Mouse (Mus musculus): ENCODE measurements around the gene Hephl1. TPM values are rescaled to one million over a fixed set of nuclear protein-coding genes. Genes with fewer than 3 reads are reported as not detected.

The Hephl1 gene
- total RNA-seq (2014; rRNA removed) (0.21 TPM in 1 of 2 replicates, not detected in the other), polyA plus RNA-seq (2015; fragmentation: Nextera tagmentation; extraction: Ambion mirVana) (not detected in 2 replicates)

- H3K4me1 ChIP-seq (ENCODE audit: insufficient read depth, low read length) = no peaks in the 10 kb centered on the region
- ATAC-seq = no peak
- no peaks in the 10 kb centered on the region for H3K9me3 ChIP-seq (ENCODE audit: low read length)
- H3K4me3 ChIP-seq (ENCODE audit: low read length) = no peak within 1 kb of the TSS
- no peak within 1 kb of the TSS for H3K4me2 ChIP-seq (ENCODE audit: low read depth, low read length)
- no peak within 1 kb of the TSS for H3K27ac ChIP-seq
- no peaks in the 10 kb centered on the region for H3K27me3 ChIP-seq (ENCODE audit: insufficient read depth, low read length)
- no peak within 1 kb of the TSS for H3K9ac ChIP-seq (replicated peaks; ENCODE audit: low read length)
- DNase-seq (ENCODE audit: low spot score) = no peak
- no peak for TF ChIP-seq CTCF (IDR thresholded peaks at IDR 0.05; ENCODE audit: low read depth)
- no peaks in the 10 kb centered on the region for H3K36me3 ChIP-seq (ENCODE audit: insufficient read depth, low read length)
- WGBS = 88% methylated on average over 5 of the region's 5 CpGs
Measured at GRCm38 (mm10) chr9:15112008-15112407, at the start of gene Hephl1. Gene Hephl1 (minus strand): TSS chr9:15112108.

DNA sequence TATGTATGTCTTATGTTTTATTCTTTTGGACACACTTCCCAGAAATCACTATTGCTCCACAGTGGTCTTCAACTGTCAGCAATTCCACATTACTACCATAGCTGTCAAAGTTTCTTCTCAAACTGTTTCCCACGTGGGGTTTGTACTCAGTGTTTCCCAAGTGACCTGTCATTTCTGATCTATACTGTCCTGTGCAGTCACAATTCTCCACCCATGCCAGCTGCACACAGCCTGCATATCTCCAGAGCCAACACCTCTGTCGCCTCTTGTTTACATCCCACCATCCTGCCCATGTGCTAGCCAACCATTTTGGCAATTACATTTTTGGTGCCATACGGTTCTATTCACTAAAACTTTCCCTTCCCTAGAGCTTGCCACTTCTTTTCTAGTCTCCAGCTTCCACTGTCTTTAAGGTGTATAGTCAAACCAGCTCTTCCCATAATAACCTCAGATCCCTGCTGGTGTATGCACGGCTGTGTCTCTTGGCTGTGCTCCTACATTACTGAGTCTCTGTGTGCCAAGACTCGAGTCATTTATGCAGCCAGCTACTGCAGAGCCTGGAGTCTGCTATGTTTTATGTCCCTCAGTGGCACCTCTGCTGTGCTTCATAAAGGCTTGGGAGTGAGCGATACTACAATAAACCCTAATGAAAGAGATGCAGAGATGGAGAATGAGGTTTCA is 37.5 kb upstream of the Hephl1 start:
- Histone ChIP-seq H3K4me3 (ENCODE audit: low read length) (no peak overlapping the region), H3K36me3 (ENCODE audit: insufficient read depth, low read length) (no peaks in the 10 kb centered on the region), H3K9me3 (ENCODE audit: low read length) (no peaks in the 10 kb centered on the region), H3K27me3 (ENCODE audit: insufficient read depth, low read length) (no peaks in the 10 kb centered on the region), H3K9ac (replicated peaks; ENCODE audit: low read length) (no peak overlapping the region), H3K4me2 (ENCODE audit: low read depth, low read length) (no peak overlapping the region), H3K27ac (no peak overlapping the region), H3K4me1 (ENCODE audit: insufficient read depth, low read length) (no peaks in the 10 kb centered on the region)
- no peak for TF ChIP-seq CTCF (IDR thresholded peaks at IDR 0.05; ENCODE audit: low read depth)
- DNase-seq (ENCODE audit: low spot score) (no peak), ATAC-seq (0 out of 2 replicates have a peak, but pooled peaks have one; percentile 29)
- WGBS = 59% methylated on average over 6 of the region's 6 CpGs

GRCm38 (mm10) chr9:15140546-15140945 is 28.6 kb upstream of the Hephl1 start:
- Histone ChIP-seq H3K4me2 (ENCODE audit: low read depth, low read length) (no peak overlapping the region), H3K36me3 (ENCODE audit: insufficient read depth, low read length) (no peaks in the 10 kb centered on the region), H3K4me3 (ENCODE audit: low read length) (no peak overlapping the region), H3K27ac (no peak overlapping the region), H3K9ac (replicated peaks; ENCODE audit: low read length) (no peak overlapping the region), H3K27me3 (ENCODE audit: insufficient read depth, low read length) (no peaks in the 10 kb centered on the region), H3K4me1 (ENCODE audit: insufficient read depth, low read length) (no peaks in the 10 kb centered on the region), H3K9me3 (ENCODE audit: low read length) (no peaks in the 10 kb centered on the region)
- no peak for TF ChIP-seq CTCF (IDR thresholded peaks at IDR 0.05; ENCODE audit: low read depth)
- 88% methylated on average over 1 of the region's 1 CpGs for WGBS
- DNase-seq (ENCODE audit: low spot score) (no peak), ATAC-seq (no peak)

DNA sequence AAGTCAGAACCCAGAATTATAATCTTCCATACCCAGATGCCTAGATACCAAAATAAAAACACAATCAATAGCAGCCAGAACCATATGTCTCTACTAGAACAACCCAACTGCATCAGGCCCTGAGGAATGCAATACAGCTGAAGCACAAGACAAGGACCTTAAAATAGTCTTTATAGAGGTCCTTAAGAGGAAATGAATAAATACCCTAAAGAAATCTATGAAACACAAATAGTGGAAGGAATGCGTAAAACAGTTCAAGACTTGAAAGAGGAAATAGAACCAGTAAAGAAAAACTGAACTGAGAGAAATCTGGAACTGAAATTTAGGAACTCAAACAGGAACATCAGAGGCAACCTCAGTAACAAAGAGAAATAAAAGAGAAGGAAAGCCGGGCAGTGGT is 14.0 kb upstream of the Hephl1 start:
- no peaks in the 10 kb centered on the region for H3K27me3 ChIP-seq (ENCODE audit: insufficient read depth, low read length)
- WGBS = 97% methylated on average over 2 of the region's 2 CpGs
- H3K4me2 ChIP-seq (ENCODE audit: low read depth, low read length) = no peak overlapping the region
- no peak for TF ChIP-seq CTCF (IDR thresholded peaks at IDR 0.05; ENCODE audit: low read depth)
- DNase-seq (ENCODE audit: low spot score) (no peak), ATAC-seq (no peak)
- no peak overlapping the region for H3K27ac ChIP-seq
- no peak overlapping the region for H3K4me3 ChIP-seq (ENCODE audit: low read length)
- H3K4me1 ChIP-seq (ENCODE audit: insufficient read depth, low read length) = no peaks in the 10 kb centered on the region
- H3K9me3 ChIP-seq (ENCODE audit: low read length) = no peaks in the 10 kb centered on the region
- no peaks in the 10 kb centered on the region for H3K36me3 ChIP-seq (ENCODE audit: insufficient read depth, low read length)
- no peak overlapping the region for H3K9ac ChIP-seq (replicated peaks; ENCODE audit: low read length)

DNA sequence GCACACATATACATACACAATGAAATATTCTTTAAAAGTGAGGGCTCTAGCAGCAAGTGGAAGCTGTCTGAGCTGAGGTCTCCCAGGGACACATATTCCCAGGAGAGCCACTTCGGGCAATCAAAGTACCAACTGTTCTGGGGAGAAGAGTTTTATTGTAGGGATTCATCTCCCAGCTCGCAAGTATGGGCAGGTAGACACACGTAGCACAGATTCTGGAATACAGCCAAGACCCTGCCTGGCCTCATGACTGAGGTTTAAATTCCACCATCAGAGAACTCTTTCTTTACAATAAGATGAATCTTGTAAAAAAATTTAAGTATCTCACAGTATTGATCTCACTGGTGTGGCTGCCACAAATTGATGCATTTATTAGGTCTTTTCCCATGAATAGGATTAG is 10.5 kb upstream of the Hephl1 start:
- H3K4me3 ChIP-seq (ENCODE audit: low read length) = no peak overlapping the region
- H3K9ac ChIP-seq (replicated peaks; ENCODE audit: low read length) = no peak overlapping the region
- no peak for TF ChIP-seq CTCF (IDR thresholded peaks at IDR 0.05; ENCODE audit: low read depth)
- no peak for ATAC-seq
- WGBS = 76% methylated on average over 3 of the region's 3 CpGs
- H3K9me3 ChIP-seq (ENCODE audit: low read length) = no peaks in the 10 kb centered on the region
- no peaks in the 10 kb centered on the region for H3K4me1 ChIP-seq (ENCODE audit: insufficient read depth, low read length)
- H3K4me2 ChIP-seq (ENCODE audit: low read depth, low read length) = no peak overlapping the region
- no peaks in the 10 kb centered on the region for H3K36me3 ChIP-seq (ENCODE audit: insufficient read depth, low read length)
- no peak overlapping the region for H3K27ac ChIP-seq
- DNase-seq (ENCODE audit: low spot score) = no peak
- no peaks in the 10 kb centered on the region for H3K27me3 ChIP-seq (ENCODE audit: insufficient read depth, low read length)

DNA sequence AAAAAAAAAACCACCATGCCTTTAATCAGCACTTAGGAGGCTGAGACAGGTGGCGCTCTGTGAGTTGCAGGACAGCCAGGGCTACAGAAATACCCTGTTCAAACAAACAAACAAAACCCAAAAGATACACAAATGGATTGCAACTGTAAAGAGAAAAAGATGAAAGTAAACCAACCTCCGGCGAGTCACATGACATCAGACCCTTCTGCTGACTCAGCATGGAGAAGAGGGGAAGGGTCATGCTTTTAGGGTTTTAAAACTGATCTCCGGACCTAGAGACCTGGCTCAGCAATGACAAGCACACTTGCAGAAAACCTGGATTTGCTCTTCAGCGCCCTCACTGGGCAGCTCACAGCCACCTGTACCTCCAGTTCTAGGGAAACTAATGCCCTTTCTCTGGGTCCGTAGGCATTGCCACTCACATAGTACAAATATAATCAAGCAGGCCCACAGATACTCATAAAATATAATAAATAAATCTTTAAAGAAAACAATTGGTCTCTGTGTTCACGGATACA is 9.0 kb upstream of the Hephl1 start:
- H3K27ac ChIP-seq = no peak overlapping the region
- H3K4me2 ChIP-seq (ENCODE audit: low read depth, low read length) = no peak overlapping the region
- H3K4me1 ChIP-seq (ENCODE audit: insufficient read depth, low read length) = no peaks in the 10 kb centered on the region
- TF ChIP-seq CTCF (IDR thresholded peaks at IDR 0.05; ENCODE audit: low read depth) = peak; percentile 40
- peak; percentile 13 for DNase-seq (ENCODE audit: low spot score)
- H3K4me3 ChIP-seq (ENCODE audit: low read length) = no peak overlapping the region
- no peaks in the 10 kb centered on the region for H3K9me3 ChIP-seq (ENCODE audit: low read length)
- no peak overlapping the region for H3K9ac ChIP-seq (replicated peaks; ENCODE audit: low read length)
- 59% methylated on average over 7 of the region's 7 CpGs for WGBS
- H3K36me3 ChIP-seq (ENCODE audit: insufficient read depth, low read length) = no peaks in the 10 kb centered on the region
- H3K27me3 ChIP-seq (ENCODE audit: insufficient read depth, low read length) = no peaks in the 10 kb centered on the region
- no peak for ATAC-seq

GRCm38 (mm10) chr9:15120209-15120608 is 8.3 kb upstream of the Hephl1 start:
- 63% methylated on average over 5 of the region's 5 CpGs for WGBS
- Histone ChIP-seq H3K9ac (replicated peaks; ENCODE audit: low read length) (no peak overlapping the region), H3K4me3 (ENCODE audit: low read length) (no peak overlapping the region), H3K27me3 (ENCODE audit: insufficient read depth, low read length) (no peaks in the 10 kb centered on the region), H3K4me1 (ENCODE audit: insufficient read depth, low read length) (no peaks in the 10 kb centered on the region), H3K9me3 (ENCODE audit: low read length) (no peaks in the 10 kb centered on the region), H3K4me2 (ENCODE audit: low read depth, low read length) (no peak overlapping the region), H3K36me3 (ENCODE audit: insufficient read depth, low read length) (no peaks in the 10 kb centered on the region), H3K27ac (no peak overlapping the region)
- no peak for TF ChIP-seq CTCF (IDR thresholded peaks at IDR 0.05; ENCODE audit: low read depth)
- no peak for ATAC-seq
- no peak for DNase-seq (ENCODE audit: low spot score)

Data from hindbrain, postnatal 0 days (tissue).